11 mouse cellular contexts compared by ENCODE assay signal in the genomic region with DNA sequence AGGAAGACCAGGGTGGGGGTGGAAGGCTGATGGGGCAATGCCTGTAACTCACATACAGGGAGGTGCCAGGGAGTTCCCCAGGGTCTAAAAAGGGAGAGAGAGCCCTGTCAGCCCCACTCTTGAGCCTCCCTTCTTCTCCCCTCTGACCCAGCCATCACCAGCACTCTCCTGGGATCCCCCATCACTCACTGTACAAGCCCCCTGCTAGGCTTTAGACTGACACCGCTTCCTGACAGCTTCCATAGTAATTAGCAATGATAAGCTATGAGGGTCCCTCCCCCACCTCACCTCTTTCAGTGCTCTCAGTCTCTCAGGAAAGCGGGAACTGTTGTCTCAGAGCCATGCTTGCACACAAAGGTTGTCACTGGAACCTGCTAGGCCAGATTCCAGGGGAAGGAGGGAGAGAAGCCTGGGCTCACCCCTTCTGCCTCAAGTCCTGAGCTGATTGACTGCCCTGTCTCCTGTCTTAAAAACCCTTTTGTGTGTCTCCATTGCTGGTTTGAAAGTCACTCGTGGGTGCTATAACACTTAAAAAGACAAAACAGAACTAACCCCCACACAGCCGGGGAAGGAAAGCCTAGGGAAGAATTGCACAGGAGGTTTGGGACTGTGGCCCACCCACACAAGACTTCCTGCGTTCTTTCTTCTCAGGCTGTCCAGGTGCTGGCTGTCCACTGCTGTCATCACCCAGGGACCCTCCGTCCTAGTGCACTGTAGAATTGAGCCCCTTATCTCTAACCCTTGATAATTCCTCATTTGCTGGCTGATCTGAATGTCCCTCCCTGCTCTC. TPM values are rescaled to one million over a fixed set of nuclear protein-coding genes. Genes with fewer than 3 reads are reported as not detected.
DNase-seq lines count a peak whose midpoint lies in the region; ATAC-seq lines count a peak whose summit lies in the region.
"Had no signal": no experiment of that assay in that cellular context is flagged by ENCODE, and none has a peak within 500 bp of the region (broad histone marks: within the 10 kb centered on the region; RNA-seq: fewer than 3 reads in every experiment).

No protein-coding gene starts in this region.

- H3K4me3 ChIP-seq in lung, embryonic 15.5 days, result no peak overlapping the region
- H3K4me3 ChIP-seq in forebrain, embryonic 16.5 days (replicated peaks; ENCODE audit: low read length), result no peak overlapping the region
- no peak overlapping the region for H3K4me3 ChIP-seq in stomach, embryonic 14.5 days (ENCODE audit: low read depth, low read length)
- H3K4me3 ChIP-seq: limb, embryonic 15.5 days had no signal

- no peak overlapping the region for H3K9ac ChIP-seq in lung, embryonic 15.5 days
- no peak overlapping the region for H3K9ac ChIP-seq in forebrain, embryonic 16.5 days (replicated peaks; ENCODE audit: low read depth, low read length)
- no peak overlapping the region for H3K9ac ChIP-seq in stomach, embryonic 14.5 days (replicated peaks; ENCODE audit: low read depth, low read length)
- H3K9ac ChIP-seq: limb, embryonic 15.5 days had no signal

- H3K27me3 ChIP-seq in lung, embryonic 15.5 days, result no peaks in the 10 kb centered on the region
- no peaks in the 10 kb centered on the region for H3K27me3 ChIP-seq in forebrain, embryonic 16.5 days (replicated peaks; ENCODE audit: control insufficient read depth, insufficient read depth, low read length)
- no peaks in the 10 kb centered on the region for H3K27me3 ChIP-seq in stomach, embryonic 14.5 days (ENCODE audit: control insufficient read depth, insufficient read depth, low read length)
- H3K27me3 ChIP-seq: limb, embryonic 15.5 days had no signal

- peaks cover 14% of the 10 kb centered on the region for H3K4me1 ChIP-seq in lung, embryonic 15.5 days
- H3K4me1 ChIP-seq in forebrain, embryonic 16.5 days (replicated peaks; ENCODE audit: control insufficient read depth, insufficient read depth, low read length), result peaks cover 10% of the 10 kb centered on the region; the same call in 1 of the 2 replicates
- peaks cover 12% of the 10 kb centered on the region for H3K4me1 ChIP-seq in stomach, embryonic 14.5 days (ENCODE audit: control insufficient read depth, insufficient read depth, low read length)

- 11% methylated on average over 6 of the region's 6 CpGs for WGBS in lung, embryonic 15.5 days
- WGBS in forebrain, embryonic 16.5 days, result 22% methylated on average over 6 of the region's 6 CpGs
- 23% methylated on average over 6 of the region's 6 CpGs for WGBS in stomach, embryonic 14.5 days

- no peaks in the 10 kb centered on the region for H3K36me3 ChIP-seq in lung, embryonic 15.5 days
- H3K36me3 ChIP-seq in forebrain, embryonic 16.5 days (ENCODE audit: control insufficient read depth, insufficient read depth), result no peaks in the 10 kb centered on the region
- no peaks in the 10 kb centered on the region for H3K36me3 ChIP-seq in stomach, embryonic 14.5 days (ENCODE audit: control insufficient read depth, insufficient read depth, low read length)
- H3K36me3 ChIP-seq: limb, embryonic 15.5 days had no signal

- peak; percentile 70 for ATAC-seq in lung, embryonic 15.5 days (ENCODE audit: borderline replicate concordance, extremely low read depth, low FRiP score, low TSS enrichment)
- ATAC-seq in forebrain, embryonic 16.5 days, result peak; percentile 81
- ATAC-seq in stomach, embryonic 14.5 days (ENCODE audit: insufficient number of reproducible peaks, insufficient read depth, low FRiP score, low read depth), result no peak

- H3K27ac ChIP-seq in lung, embryonic 15.5 days, result peak overlapping the region; percentile 67
- peak overlapping the region; percentile 30; the same call in 1 of the 2 replicates for H3K27ac ChIP-seq in forebrain, embryonic 16.5 days (ENCODE audit: low read length)
- peak overlapping the region; percentile 71 for H3K27ac ChIP-seq in stomach, embryonic 14.5 days (ENCODE audit: low read length)
- H3K27ac ChIP-seq: limb, embryonic 15.5 days had no signal

- no peak for DNase-seq in lung, postnatal 14 days
- peak; percentile 62 for DNase-seq in embryo, embryonic 10.5 days (ENCODE audit: low spot score)
- no peak for DNase-seq in layer of hippocampus, postnatal 25 days (ENCODE audit: extremely low spot score in 1 of 2, low spot score in 1 of 2)
- DNase-seq in adipocyte (ENCODE audit: low spot score), result no peak
- DNase-seq: cerebellum, adult 9-11 months; kidney, postnatal 10 days; right cerebral cortex, postnatal 25 days had no signal

- no peak overlapping the region for H3K4me2 ChIP-seq in lung, embryonic 15.5 days
- no peak overlapping the region for H3K4me2 ChIP-seq in forebrain, embryonic 16.5 days (ENCODE audit: low read length)
- no peak overlapping the region for H3K4me2 ChIP-seq in stomach, embryonic 14.5 days (replicated peaks; ENCODE audit: low read depth, low read length)
- H3K4me2 ChIP-seq: limb, embryonic 15.5 days had no signal

- H3K9me3 ChIP-seq in lung, embryonic 15.5 days, result no peaks in the 10 kb centered on the region
- no peaks in the 10 kb centered on the region for H3K9me3 ChIP-seq in forebrain, embryonic 16.5 days (ENCODE audit: control insufficient read depth, low read length)
- peaks cover 4% of the 10 kb centered on the region; the same call in 1 of the 2 replicates for H3K9me3 ChIP-seq in stomach, embryonic 14.5 days (ENCODE audit: control insufficient read depth, low read depth, low read length)
- H3K9me3 ChIP-seq: limb, embryonic 15.5 days had no signal

RNA-seq across cellular contexts. Expression of gene Mb, which starts 5.7 kb away (rescaled TPM):
- 4.6 and 9.0 TPM in 2 replicates for polyA plus RNA-seq in lung, embryonic 15.5 days (2015; fragmentation: Nextera tagmentation; extraction: Ambion mirVana)
- 0.91 TPM in 1 of 2 replicates, not detected in the other for polyA plus RNA-seq in forebrain, embryonic 16.5 days (2015; fragmentation: Nextera tagmentation; extraction: Ambion mirVana)
- 0.39 and 1.8 TPM in 2 replicates for polyA plus RNA-seq in stomach, embryonic 14.5 days (2014; fragmentation: Nextera tagmentation; extraction: Ambion mirVana)
- total RNA-seq in layer of hippocampus, postnatal 25 days (2021), result under 1 TPM in 1 of 2 experiments, not detected in 1; 0.52 TPM

RNA-seq across cellular contexts. Expression of gene Apol6, which starts 11.7 kb away (rescaled TPM):
- not detected in 2 replicates for polyA plus RNA-seq in lung, embryonic 15.5 days (2015; fragmentation: Nextera tagmentation; extraction: Ambion mirVana)
- polyA plus RNA-seq in forebrain, embryonic 16.5 days (2015; fragmentation: Nextera tagmentation; extraction: Ambion mirVana), result not detected in 2 replicates
- 0.12 TPM in 1 of 2 replicates, not detected in the other for polyA plus RNA-seq in stomach, embryonic 14.5 days (2014; fragmentation: Nextera tagmentation; extraction: Ambion mirVana)
- not detected for total RNA-seq in layer of hippocampus, postnatal 25 days (2021)
